Mouse (Mus musculus): ENCODE measurements around the gene Gm5458.
"Not testable (repeated sequence)": the region's sequence is repeated elsewhere in the genome, so short reads cannot be mapped to it uniquely, and the experiment has no call there.

Gm5458 gene

GRCm38 (mm10) chr14:19602481-19602880 lies at the start of gene Gm5458:
Gm5458 (minus strand) TSS chr14:19602581.
- not testable (repeated sequence) for DNase-seq (ENCODE audit: low read depth)

DNA sequence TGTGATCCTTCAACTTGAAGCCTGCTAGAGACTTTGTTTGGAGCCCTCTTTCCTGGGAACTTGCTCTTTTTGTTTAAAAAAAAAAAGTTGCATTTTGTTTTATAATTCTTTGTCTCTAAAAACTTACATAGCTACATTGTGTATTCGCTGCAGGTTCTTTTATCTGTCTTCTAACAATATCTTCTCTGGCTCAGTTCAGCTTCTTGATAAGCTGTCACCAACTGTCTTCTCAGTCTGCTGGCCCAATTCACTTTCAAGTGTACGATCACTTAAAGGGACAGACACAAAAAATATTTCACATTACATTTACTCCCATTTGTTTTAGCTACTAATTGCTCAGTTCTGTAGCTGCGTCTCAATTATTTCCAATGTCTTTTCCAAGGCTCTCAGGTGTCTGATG lies 43.9 kb upstream of the Gm5458 start:
- no peak for DNase-seq (ENCODE audit: low read depth)

- DNase-seq (ENCODE audit: low read depth): peak; percentile 59
These were observed 17.3 kb downstream of the Gm5458 start, which contains the start of gene Gm2237 for GRCm38 (mm10) chr14:19584804-19585667. Gm2237 (minus strand) TSS chr14:19585135.

GRCm38 (mm10) chr14:19549863-19550262 lies 52.5 kb downstream of the Gm5458 start, which contains the start of gene Gm2244:
Gm2244 (minus strand) TSS chr14:19549963.
- DNase-seq (ENCODE audit: low read depth): not testable (repeated sequence)
